Mouse (Mus musculus) G1E (cell line): ENCODE data around the gene Ect2. TPM values are rescaled to one million over a fixed set of nuclear protein-coding genes. Genes with fewer than 3 reads are reported as not detected.

Experiments
- ATAC-seq: 2 replicates; pipeline ENCODE4 v1.8.0; 2016; ENCODE audit warnings: mild to moderate bottlenecking; ENCODE audit not compliant: insufficient number of reproducible peaks, poor library complexity, low FRiP score, severe bottlenecking; ENCODE audit errors: extremely low read depth
- DNase-seq: peaks from one replicate; pipeline ENCODE4 v3.0.0; 2012; ENCODE audit warnings: low spot score
- H3K27me3 ChIP-seq: 2 replicates; pipeline ENCODE4 v1.6.1; 2012; ENCODE audit warnings: mild to moderate bottlenecking, low read length, inconsistent platforms; ENCODE audit not compliant: insufficient read depth
- H3K36me3 ChIP-seq: replicated peaks from 2 replicates; pipeline ENCODE3; 2012; ENCODE audit warnings: mild to moderate bottlenecking, inconsistent platforms
- H3K4me1 ChIP-seq: 2 replicates; pipeline ENCODE4 v1.6.1; 2012; ENCODE audit warnings: low read depth, low read length, inconsistent platforms, mixed read lengths; ENCODE audit not compliant: insufficient read depth
- H3K4me3 ChIP-seq: 2 replicates; pipeline ENCODE4 v1.5.1; 2012; ENCODE audit warnings: low read depth, mild to moderate bottlenecking, inconsistent platforms, low read length, moderate library complexity, mixed read lengths
- H3K9me3 ChIP-seq: replicated peaks from 2 replicates; pipeline ENCODE4 v1.6.1; 2012; ENCODE audit warnings: inconsistent platforms
- CTCF ChIP-seq: IDR thresholded peaks from 2 replicates; pipeline ENCODE4 v1.5.1; 2012; ENCODE audit warnings: low read depth, low read length, inconsistent platforms, mixed read lengths
- GATA1 ChIP-seq: IDR thresholded peaks from 2 replicates; pipeline ENCODE4 v1.6.1; 2012; ENCODE audit warnings: borderline replicate concordance, low read length, inconsistent platforms, mixed read lengths
- GATA2 ChIP-seq: IDR thresholded peaks from 2 replicates; pipeline ENCODE4 v1.6.1; 2012; ENCODE audit warnings: low read depth, low read length, inconsistent platforms, borderline replicate concordance
- POLR2AphosphoS5 ChIP-seq: IDR thresholded peaks from 2 replicates; pipeline ENCODE4 v1.6.1; 2012; ENCODE audit warnings: low read depth, low read length, inconsistent platforms; ENCODE audit not compliant: insufficient replicate concordance
- TAL1 ChIP-seq: conservative IDR thresholded peaks from 2 replicates; pipeline ENCODE4 v1.6.1; 2012; ENCODE audit warnings: low read depth, low read length, inconsistent platforms, mixed read lengths
- polyA plus RNA-seq: library from polyadenylated mRNA; stranded (reverse); fragments of >175 nt; gene quantifications from 2 replicates; pipeline ENCODE4 v1.2.3, GENCODE M21; 2012
- total RNA-seq, 2 experiments: library from RNA; stranded (forward) in 1 of 2; stranded (reverse) in 1 of 2; fragments of 200-1000 nt in 1 of 2; fragments of >200 nt in 1 of 2; fragmentation: Nextera tagmentation in 1 of 2; gene quantifications; 2 replicates each; pipeline ENCODE4 v1.2.3; 2014 to 2017

The Ect2 gene
- 130 and 191 TPM in 2 replicates for total RNA-seq (2014; fragmentation: Nextera tagmentation)
- 65.2 and 77.4 TPM in 2 replicates for total RNA-seq (2017)
- 1.6 and 1.9 TPM in 2 replicates for polyA plus RNA-seq

DNA sequence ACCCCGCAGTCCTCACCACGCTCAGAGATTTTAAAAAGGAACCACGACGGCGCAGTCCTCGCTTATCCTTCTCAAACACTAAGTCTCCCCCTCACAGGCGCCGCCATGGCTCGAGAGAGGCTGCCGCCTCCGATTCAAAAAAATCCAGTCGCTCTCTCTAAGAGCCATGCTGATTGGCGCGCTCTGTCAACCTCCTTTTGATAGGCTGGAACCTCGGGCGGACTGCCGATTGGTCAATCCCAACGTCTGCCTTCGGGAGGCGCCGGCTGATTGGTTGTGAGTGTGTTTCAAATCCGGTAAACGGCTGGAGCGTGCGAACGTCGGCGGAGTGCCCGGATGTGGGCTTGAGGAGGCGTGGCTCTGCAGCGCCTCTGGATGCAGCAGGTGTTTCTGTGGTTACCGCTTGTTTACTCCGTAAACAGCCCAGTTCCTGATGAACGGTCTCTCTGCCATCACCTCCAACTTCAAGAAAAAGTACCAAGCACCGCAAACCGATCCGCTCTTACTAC is at the start of gene Ect2:
Gene Ect2, minus strand, starts transcription at position 178 of the 509 bp plus-strand sequence.
- peak; percentile 98 for ATAC-seq

GRCm38 (mm10) chr3:27201728-27202411 is 48.2 kb upstream of the Ect2 start:
- ATAC-seq (no peak; the same call in 1 of the 2 replicates), DNase-seq (no peak)
- TF ChIP-seq CTCF = no peak
- TF ChIP-seq POLR2AphosphoS5 = no peak
- TF ChIP-seq GATA1 = no peak
- no peak for TF ChIP-seq TAL1
- no peak for TF ChIP-seq GATA2
- Histone ChIP-seq H3K27me3 (no peaks in the 10 kb centered on the region), H3K4me1 (peaks cover 4% of the 10 kb centered on the region; the same call in 1 of the 2 replicates), H3K4me3 (no peak overlapping the region), H3K36me3 (peaks cover 45% of the 10 kb centered on the region), H3K9me3 (no peaks in the 10 kb centered on the region)

More for the DNA sequence above, at the start of gene Ect2:
- Histone ChIP-seq H3K4me3 (peak within 1 kb of the TSS; percentile 100), H3K4me1 (peaks cover 29% of the 10 kb centered on the region), H3K36me3 (peaks cover 25% of the 10 kb centered on the region), H3K27me3 (no peaks in the 10 kb centered on the region), H3K9me3 (no peaks in the 10 kb centered on the region)
- TF ChIP-seq POLR2AphosphoS5 (no peak), GATA1 (no peak), CTCF (no peak), GATA2 (no peak), TAL1 (no peak)
- DNase-seq = peak; percentile 94

GRCm38 (mm10) chr3:27199120-27199519 is 45.4 kb upstream of the Ect2 start:
- Histone ChIP-seq H3K4me1 (peaks cover 20% of the 10 kb centered on the region), H3K4me3 (no peak overlapping the region), H3K27me3 (no peaks in the 10 kb centered on the region), H3K9me3 (no peaks in the 10 kb centered on the region), H3K36me3 (peaks cover 38% of the 10 kb centered on the region)
- DNase-seq (no peak), ATAC-seq (no peak)
- TF ChIP-seq TAL1 (no peak), POLR2AphosphoS5 (no peak), GATA2 (no peak)

GRCm38 (mm10) chr3:27197816-27198215 is 44.1 kb upstream of the Ect2 start:
- Histone ChIP-seq H3K27me3 (no peaks in the 10 kb centered on the region), H3K4me1 (peaks cover 31% of the 10 kb centered on the region), H3K36me3 (peaks cover 42% of the 10 kb centered on the region), H3K9me3 (no peaks in the 10 kb centered on the region), H3K4me3 (no peak overlapping the region)
- TF ChIP-seq GATA2 (no peak), GATA1 (no peak), POLR2AphosphoS5 (no peak)
- no peak for DNase-seq
- no peak for ATAC-seq

DNA sequence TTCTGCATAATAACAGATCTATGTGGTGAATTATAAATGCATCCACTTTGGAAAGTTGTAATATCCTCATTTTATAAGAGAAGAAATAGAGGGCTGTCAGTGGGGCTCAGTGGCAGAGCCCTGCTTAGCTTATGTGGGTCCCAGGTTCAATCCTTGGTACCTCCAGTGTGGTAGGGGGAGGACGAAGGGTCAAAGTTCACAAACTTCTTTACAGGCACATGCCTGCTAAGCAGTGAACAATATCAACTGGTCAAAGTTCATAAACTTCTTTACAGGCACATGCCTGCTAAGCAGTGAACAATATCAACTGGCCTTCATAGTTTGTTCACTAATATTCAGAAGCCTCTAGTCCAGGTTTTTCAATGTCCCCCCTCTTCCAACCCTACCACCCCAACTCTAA is 42.9 kb upstream of the Ect2 start:
- no peak for DNase-seq
- no peaks in the 10 kb centered on the region for H3K9me3 ChIP-seq
- no peak for ATAC-seq
- TF ChIP-seq GATA2 (no peak), TAL1 (no peak), POLR2AphosphoS5 (no peak), GATA1 (no peak), CTCF (no peak)
- no peak overlapping the region for H3K4me3 ChIP-seq
- H3K36me3 ChIP-seq = peaks cover 46% of the 10 kb centered on the region
- H3K4me1 ChIP-seq = peaks cover 33% of the 10 kb centered on the region
- no peaks in the 10 kb centered on the region for H3K27me3 ChIP-seq

DNA sequence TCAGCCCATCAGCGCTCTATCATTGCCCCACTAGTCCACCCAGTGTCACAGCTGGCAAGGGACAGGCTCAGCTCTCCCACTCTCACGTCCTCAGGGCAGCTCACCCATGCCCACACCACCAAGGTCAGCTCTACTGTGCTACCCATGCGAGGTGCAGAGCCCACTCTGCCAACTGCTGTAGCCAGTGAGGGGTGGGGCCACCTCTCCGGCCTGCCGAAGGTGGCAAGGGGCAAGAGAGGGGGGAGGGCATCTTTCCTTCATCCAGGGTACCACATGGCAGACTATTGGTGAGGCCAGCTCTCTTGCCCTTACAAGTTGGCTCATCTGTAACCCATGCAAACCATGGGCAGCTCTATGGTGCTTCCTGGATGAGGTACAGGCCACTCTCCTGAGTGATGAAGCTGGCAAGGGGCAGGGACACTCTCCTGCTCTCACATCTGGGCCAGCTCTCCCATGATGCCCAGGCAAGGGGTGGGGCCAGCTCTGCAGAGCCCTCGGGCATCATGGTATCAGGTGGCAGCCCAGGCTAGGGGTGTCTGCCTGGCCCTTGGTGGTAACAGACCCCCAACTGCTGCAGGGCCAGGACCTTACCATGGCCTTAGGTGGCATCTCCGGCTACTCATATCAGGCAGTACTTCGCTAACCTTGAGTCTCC is 42.0 kb upstream of the Ect2 start:
- Histone ChIP-seq H3K4me1 (peaks cover 33% of the 10 kb centered on the region), H3K9me3 (no peaks in the 10 kb centered on the region), H3K4me3 (no peak overlapping the region), H3K27me3 (no peaks in the 10 kb centered on the region), H3K36me3 (peaks cover 50% of the 10 kb centered on the region)
- TF ChIP-seq GATA2 (no peak), TAL1 (no peak), CTCF (no peak), POLR2AphosphoS5 (no peak), GATA1 (no peak)
- DNase-seq (no peak), ATAC-seq (no peak)
